Mouse (Mus musculus): ENCODE measurements around the gene Zgpat. TPM values are rescaled to one million over a fixed set of nuclear protein-coding genes. Genes with fewer than 3 reads are reported as not detected.
A peak's percentile ranks its signal among the peaks of the same experiment; 100 is the strongest.

The Zgpat gene
- polyA plus RNA-seq, 1 experiment: 20.7 TPM

- 62% methylated on average over 2 of the region's 2 CpGs for WGBS
- H3K27ac ChIP-seq (ENCODE audit: insufficient read depth, low read depth, low read length): no peak overlapping the region
- H3K4me3 ChIP-seq (ENCODE audit: low read depth, low read length): no peak overlapping the region
- H3K4me1 ChIP-seq (ENCODE audit: control insufficient read depth, insufficient read depth, insufficient read length, low read length): no peaks in the 10 kb centered on the region
- TF ChIP-seq CTCF (IDR thresholded peaks at IDR 0.05; ENCODE audit: extremely low read depth, insufficient read length, insufficient replicate concordance, low read depth, low read length): no peak
- no peak for TF ChIP-seq POLR2A (IDR thresholded peaks at IDR 0.05; ENCODE audit: low read depth, low read length)
- no peaks in the 10 kb centered on the region for H3K27me3 ChIP-seq (ENCODE audit: control insufficient read depth, insufficient read depth, low read length)
- no peaks in the 10 kb centered on the region for H3K36me3 ChIP-seq (ENCODE audit: control insufficient read depth, insufficient read depth, low read length)
Observed at GRCm38 (mm10) chr2:181391541-181391940, 26.8 kb downstream of the Zgpat start.

GRCm38 (mm10) chr2:181392600-181393213 lies 28.0 kb downstream of the Zgpat start:
- no peaks in the 10 kb centered on the region for H3K27me3 ChIP-seq (ENCODE audit: control insufficient read depth, insufficient read depth, low read length)
- no peak for TF ChIP-seq POLR2A (IDR thresholded peaks at IDR 0.05; ENCODE audit: low read depth, low read length)
- peak; percentile 89; the same call in 1 of the 2 replicates for TF ChIP-seq CTCF (IDR thresholded peaks at IDR 0.05; ENCODE audit: extremely low read depth, insufficient read length, insufficient replicate concordance, low read depth, low read length)

GRCm38 (mm10) chr2:181394086-181394485 lies 29.4 kb downstream of the Zgpat start:
- Histone ChIP-seq H3K27me3 (ENCODE audit: control insufficient read depth, insufficient read depth, low read length) (no peaks in the 10 kb centered on the region), H3K27ac (ENCODE audit: insufficient read depth, low read depth, low read length) (no peak overlapping the region), H3K4me1 (ENCODE audit: control insufficient read depth, insufficient read depth, insufficient read length, low read length) (no peaks in the 10 kb centered on the region), H3K4me3 (ENCODE audit: low read depth, low read length) (no peak overlapping the region), H3K36me3 (ENCODE audit: control insufficient read depth, insufficient read depth, low read length) (no peaks in the 10 kb centered on the region)
- TF ChIP-seq CTCF (IDR thresholded peaks at IDR 0.05; ENCODE audit: extremely low read depth, insufficient read length, insufficient replicate concordance, low read depth, low read length) (no peak), POLR2A (IDR thresholded peaks at IDR 0.05; ENCODE audit: low read depth, low read length) (no peak)
- 95% methylated on average over 3 of the region's 3 CpGs for WGBS

More at GRCm38 (mm10) chr2:181392600-181393213, 28.0 kb downstream of the Zgpat start:
- no peak overlapping the region for H3K4me3 ChIP-seq (ENCODE audit: low read depth, low read length)
- no peaks in the 10 kb centered on the region for H3K4me1 ChIP-seq (ENCODE audit: control insufficient read depth, insufficient read depth, insufficient read length, low read length)
- no peak overlapping the region for H3K27ac ChIP-seq (ENCODE audit: insufficient read depth, low read depth, low read length)
- WGBS: 32% methylated on average over 4 of the region's 4 CpGs
- no peaks in the 10 kb centered on the region for H3K36me3 ChIP-seq (ENCODE audit: control insufficient read depth, insufficient read depth, low read length)

GRCm38 (mm10) chr2:181397207-181397761 lies 32.6 kb downstream of the Zgpat start:
- H3K4me3 ChIP-seq (ENCODE audit: low read depth, low read length): no peak overlapping the region
- TF ChIP-seq CTCF (IDR thresholded peaks at IDR 0.05; ENCODE audit: extremely low read depth, insufficient read length, insufficient replicate concordance, low read depth, low read length): no peak
- no peak for TF ChIP-seq POLR2A (IDR thresholded peaks at IDR 0.05; ENCODE audit: low read depth, low read length)
- H3K4me1 ChIP-seq (ENCODE audit: control insufficient read depth, insufficient read depth, insufficient read length, low read length): no peaks in the 10 kb centered on the region
- 64% methylated on average over 5 of the region's 5 CpGs for WGBS
- H3K27me3 ChIP-seq (ENCODE audit: control insufficient read depth, insufficient read depth, low read length): no peaks in the 10 kb centered on the region; the same call in 1 of the 2 replicates
- H3K27ac ChIP-seq (ENCODE audit: insufficient read depth, low read depth, low read length): no peak overlapping the region
- H3K36me3 ChIP-seq (ENCODE audit: control insufficient read depth, insufficient read depth, low read length): no peaks in the 10 kb centered on the region

GRCm38 (mm10) chr2:181401497-181401896 lies 36.8 kb downstream of the Zgpat start:
- 14% methylated on average over 1 of the region's 1 CpGs for WGBS
- Histone ChIP-seq H3K4me1 (ENCODE audit: control insufficient read depth, insufficient read depth, insufficient read length, low read length) (no peaks in the 10 kb centered on the region), H3K27ac (ENCODE audit: insufficient read depth, low read depth, low read length) (no peak overlapping the region), H3K4me3 (ENCODE audit: low read depth, low read length) (no peak overlapping the region), H3K27me3 (ENCODE audit: control insufficient read depth, insufficient read depth, low read length) (no peaks in the 10 kb centered on the region; the same call in 1 of the 2 replicates), H3K36me3 (ENCODE audit: control insufficient read depth, insufficient read depth, low read length) (no peaks in the 10 kb centered on the region)
- TF ChIP-seq CTCF (IDR thresholded peaks at IDR 0.05; ENCODE audit: extremely low read depth, insufficient read length, insufficient replicate concordance, low read depth, low read length): no peak
- no peak for TF ChIP-seq POLR2A (IDR thresholded peaks at IDR 0.05; ENCODE audit: low read depth, low read length)

GRCm38 (mm10) chr2:181403722-181404121 lies 39.0 kb downstream of the Zgpat start:
- 82% methylated on average over 3 of the region's 3 CpGs for WGBS
- no peaks in the 10 kb centered on the region for H3K4me1 ChIP-seq (ENCODE audit: control insufficient read depth, insufficient read depth, insufficient read length, low read length)
- H3K36me3 ChIP-seq (ENCODE audit: control insufficient read depth, insufficient read depth, low read length): no peaks in the 10 kb centered on the region
- H3K27ac ChIP-seq (ENCODE audit: insufficient read depth, low read depth, low read length): no peak overlapping the region
- no peaks in the 10 kb centered on the region; the same call in 1 of the 2 replicates for H3K27me3 ChIP-seq (ENCODE audit: control insufficient read depth, insufficient read depth, low read length)
- TF ChIP-seq CTCF (IDR thresholded peaks at IDR 0.05; ENCODE audit: extremely low read depth, insufficient read length, insufficient replicate concordance, low read depth, low read length): no peak
- TF ChIP-seq POLR2A (IDR thresholded peaks at IDR 0.05; ENCODE audit: low read depth, low read length): no peak
- H3K4me3 ChIP-seq (ENCODE audit: low read depth, low read length): no peak overlapping the region

- 60% methylated on average over 7 of the region's 7 CpGs for WGBS
- no peak overlapping the region for H3K4me3 ChIP-seq (ENCODE audit: low read depth, low read length)
- H3K27ac ChIP-seq (ENCODE audit: insufficient read depth, low read depth, low read length): no peak overlapping the region
- H3K27me3 ChIP-seq (ENCODE audit: control insufficient read depth, insufficient read depth, low read length): no peaks in the 10 kb centered on the region
- no peaks in the 10 kb centered on the region for H3K36me3 ChIP-seq (ENCODE audit: control insufficient read depth, insufficient read depth, low read length)
- H3K4me1 ChIP-seq (ENCODE audit: control insufficient read depth, insufficient read depth, insufficient read length, low read length): no peaks in the 10 kb centered on the region
- TF ChIP-seq CTCF (IDR thresholded peaks at IDR 0.05; ENCODE audit: extremely low read depth, insufficient read length, insufficient replicate concordance, low read depth, low read length): no peak
- no peak for TF ChIP-seq POLR2A (IDR thresholded peaks at IDR 0.05; ENCODE audit: low read depth, low read length)
Observed at GRCm38 (mm10) chr2:181409643-181410042, 44.9 kb downstream of the Zgpat start.

Measured in small intestine, adult 2 months (tissue).